In genomic region chr19:23164651-23165240, GRCm38 (mm10) we compare ENCODE assay signal across 12 mouse cellular contexts.
"Had no signal": no experiment of that assay in that cellular context is flagged by ENCODE, and none has a peak within 500 bp of the region (broad histone marks: within the 10 kb centered on the region; RNA-seq: fewer than 3 reads in every experiment).

No protein-coding gene starts in this region.

- H3K9ac ChIP-seq: limb, embryonic 12.5 days; liver, embryonic 15.5 days; midbrain, embryonic 13.5 days; stomach, embryonic 15.5 days had no signal

- H3K4me2 ChIP-seq: limb, embryonic 12.5 days; liver, embryonic 11.5 days; liver, embryonic 15.5 days; midbrain, embryonic 13.5 days; stomach, embryonic 15.5 days had no signal

- H3K36me3 ChIP-seq: limb, embryonic 12.5 days; liver, embryonic 15.5 days; midbrain, embryonic 13.5 days; stomach, embryonic 15.5 days had no signal

- H3K4me1 ChIP-seq: midbrain, embryonic 13.5 days had no signal

- ATAC-seq: lung, postnatal 0 days; midbrain, embryonic 13.5 days had no signal

- H3K4me3 ChIP-seq: limb, embryonic 12.5 days; liver, embryonic 15.5 days; midbrain, embryonic 13.5 days; stomach, embryonic 15.5 days had no signal

- H3K9me3 ChIP-seq: limb, embryonic 12.5 days; liver, embryonic 15.5 days; midbrain, embryonic 13.5 days; stomach, embryonic 15.5 days had no signal

- H3K27me3 ChIP-seq: limb, embryonic 12.5 days; liver, embryonic 15.5 days; stomach, embryonic 15.5 days had no signal

- H3K27ac ChIP-seq: limb, embryonic 12.5 days; liver, embryonic 15.5 days; midbrain, embryonic 13.5 days; stomach, embryonic 15.5 days had no signal

- DNase-seq: layer of hippocampus, adult 9-11 months; lung, adult 2 months; lung, postnatal 36 days; right cerebral cortex, postnatal 14 days; thymus, adult 2 months; thymus, postnatal 25 days had no signal
